Comparison of ENCODE assay signal across 25 mouse cellular contexts in the genomic region with DNA sequence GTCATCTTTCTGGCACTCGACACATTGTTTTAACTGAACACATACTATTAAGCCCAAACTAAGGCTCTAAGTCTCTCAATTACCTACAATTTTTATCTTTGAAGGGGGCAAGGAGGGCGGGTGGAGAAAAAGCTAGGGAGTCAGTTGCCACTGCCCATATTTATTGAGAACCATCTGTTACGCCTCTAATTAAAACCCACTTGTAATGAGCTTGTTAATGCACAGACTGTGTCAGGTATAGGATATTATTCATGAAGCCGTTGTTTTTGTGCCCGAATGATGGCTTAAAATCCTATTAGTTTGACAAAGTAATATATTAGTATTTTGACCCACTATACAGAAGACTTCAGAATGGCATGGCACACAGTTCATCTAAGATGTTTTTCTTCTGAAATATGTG. TPM values are rescaled to one million over a fixed set of nuclear protein-coding genes. Genes with fewer than 3 reads are reported as not detected.
DNase-seq lines count a peak whose midpoint lies in the region; ATAC-seq and TF ChIP-seq lines count a peak whose summit lies in the region.
"Had no signal": no experiment of that assay in that cellular context is flagged by ENCODE, and none has a peak within 500 bp of the region (broad histone marks: within the 10 kb centered on the region; RNA-seq: fewer than 3 reads in every experiment).

No protein-coding gene starts in this region.

- H3K27ac ChIP-seq in hindbrain, embryonic 10.5 days = 0 out of 2 replicates have a peak overlapping the region, but pooled peaks have one; percentile 29
- H3K27ac ChIP-seq in hindbrain, embryonic 16.5 days (ENCODE audit: low read depth, low read length) = no peak overlapping the region
- no peak overlapping the region for H3K27ac ChIP-seq in forebrain, embryonic 14.5 days (ENCODE audit: low read depth, low read length)
- H3K27ac ChIP-seq: kidney, embryonic 15.5 days; liver, embryonic 14.5 days; midbrain, embryonic 15.5 days had no signal

- H3K9ac ChIP-seq in hindbrain, embryonic 16.5 days (ENCODE audit: low read depth, low read length) = no peak overlapping the region
- no peak overlapping the region for H3K9ac ChIP-seq in forebrain, embryonic 14.5 days (ENCODE audit: low read length)
- H3K9ac ChIP-seq: hindbrain, embryonic 15.5 days; kidney, embryonic 15.5 days; liver, embryonic 14.5 days; midbrain, embryonic 15.5 days had no signal

- no peaks in the 10 kb centered on the region for H3K9me3 ChIP-seq in hindbrain, embryonic 10.5 days
- no peaks in the 10 kb centered on the region for H3K9me3 ChIP-seq in hindbrain, embryonic 16.5 days (ENCODE audit: control insufficient read depth, low read length)
- H3K9me3 ChIP-seq in forebrain, embryonic 14.5 days (replicated peaks; ENCODE audit: control insufficient read depth, low read length) = no peaks in the 10 kb centered on the region
- H3K9me3 ChIP-seq: hindbrain, embryonic 15.5 days; kidney, embryonic 15.5 days; midbrain, embryonic 15.5 days had no signal

- WGBS in hindbrain, embryonic 10.5 days = 80% methylated on average over 5 of the region's 5 CpGs
- 44% methylated on average over 5 of the region's 5 CpGs for WGBS in hindbrain, embryonic 16.5 days
- 15% methylated on average over 5 of the region's 5 CpGs for WGBS in forebrain, embryonic 14.5 days

- DNase-seq in heart, adult 11 months = peak; percentile 46
- no peak for DNase-seq in heart, postnatal 25 days (ENCODE audit: low spot score)
- DNase-seq in hindbrain, embryonic 10.5 days (ENCODE audit: low spot score) = no peak
- DNase-seq in brain, embryonic 14.5 days (ENCODE audit: low read depth) = peak; percentile 76
- DNase-seq in forebrain, embryonic 14.5 days (ENCODE audit: low spot score) = peak; percentile 73
- DNase-seq in adrenal gland, postnatal 4 days (ENCODE audit: low spot score in 2 of 2) = no peak
- DNase-seq: adrenal gland, postnatal 14 days; cerebellum, adult 2 months; cerebellum, postnatal 14 days; gastrocnemius, postnatal 36 days; heart, postnatal 36 days; kidney, adult 18-20 months; kidney, postnatal 25 days; liver; lung, adult 2 months; lung, postnatal 10 days; right cerebral cortex, postnatal 25 days; thymus, postnatal 14 days had no signal

- peaks cover 65% of the 10 kb centered on the region for H3K4me1 ChIP-seq in hindbrain, embryonic 10.5 days (replicated peaks)
- H3K4me1 ChIP-seq in hindbrain, embryonic 16.5 days (ENCODE audit: control insufficient read depth, insufficient read depth, low read depth, low read length) = peaks cover 3% of the 10 kb centered on the region
- peaks cover 28% of the 10 kb centered on the region for H3K4me1 ChIP-seq in forebrain, embryonic 14.5 days (ENCODE audit: control insufficient read depth, insufficient read depth, low read length)

- no peak for TF ChIP-seq POLR2A in brain, embryonic 14.5 days (IDR thresholded peaks at IDR 0.05; ENCODE audit: borderline replicate concordance, extremely low read depth, insufficient read depth, insufficient read length, poor library complexity, severe bottlenecking)

- no peak for ATAC-seq in hindbrain, embryonic 16.5 days
- peak; percentile 76 for ATAC-seq in forebrain, embryonic 14.5 days
- ATAC-seq: CD4-positive, CD25-positive, alpha-beta regulatory T cell, adult 4 months; midbrain, embryonic 15.5 days had no signal

- intact Hi-C loops in heart, postnatal 25 days (cut with DNase I) = loop anchor here (5.0 kb wide), 1 partner anchor 472 kb away; no protein-coding TSS in a partner anchor

- no peak for TF ChIP-seq CTCF in brain, embryonic 14.5 days (IDR thresholded peaks at IDR 0.05; ENCODE audit: borderline replicate concordance, extremely low read depth, insufficient read depth, insufficient read length)

- H3K27me3 ChIP-seq in hindbrain, embryonic 10.5 days (ENCODE audit: insufficient read depth, poor library complexity, severe bottlenecking) = peaks cover 13% of the 10 kb centered on the region; the same call in 1 of the 2 replicates
- no peaks in the 10 kb centered on the region for H3K27me3 ChIP-seq in hindbrain, embryonic 16.5 days (replicated peaks; ENCODE audit: control insufficient read depth, insufficient read depth, low read length)
- 0 out of 2 replicates have a peak, but pooled peaks cover 5% of the 10 kb centered on the region for H3K27me3 ChIP-seq in forebrain, embryonic 14.5 days (replicated peaks; ENCODE audit: control insufficient read depth, insufficient read depth, low read length)
- H3K27me3 ChIP-seq: hindbrain, embryonic 15.5 days; midbrain, embryonic 15.5 days had no signal

- no peak overlapping the region for H3K4me2 ChIP-seq in hindbrain, embryonic 16.5 days (ENCODE audit: low read length)
- peak overlapping the region; percentile 21; the same call in 1 of the 2 replicates for H3K4me2 ChIP-seq in forebrain, embryonic 14.5 days (ENCODE audit: low read length)
- H3K4me2 ChIP-seq: hindbrain, embryonic 15.5 days; kidney, embryonic 15.5 days; midbrain, embryonic 15.5 days had no signal

- no peaks in the 10 kb centered on the region for H3K36me3 ChIP-seq in hindbrain, embryonic 10.5 days
- H3K36me3 ChIP-seq in hindbrain, embryonic 16.5 days (ENCODE audit: control insufficient read depth, insufficient read depth, low read length) = no peaks in the 10 kb centered on the region
- no peaks in the 10 kb centered on the region for H3K36me3 ChIP-seq in forebrain, embryonic 14.5 days (ENCODE audit: control insufficient read depth, insufficient read depth, low read length)
- H3K36me3 ChIP-seq: hindbrain, embryonic 15.5 days; kidney, embryonic 15.5 days; midbrain, embryonic 15.5 days had no signal

- H3K4me3 ChIP-seq in hindbrain, embryonic 10.5 days = no peak overlapping the region
- H3K4me3 ChIP-seq in hindbrain, embryonic 16.5 days (ENCODE audit: low read length) = no peak overlapping the region
- H3K4me3 ChIP-seq in forebrain, embryonic 14.5 days (ENCODE audit: low read depth, low read length) = no peak overlapping the region
- H3K4me3 ChIP-seq: erythroblast, embryonic 14.5 days; hindbrain, embryonic 15.5 days; kidney, embryonic 15.5 days; midbrain, embryonic 15.5 days had no signal

RNA-seq across cellular contexts. Expression of gene Mgmt, which starts 49.6 kb away (rescaled TPM):
- 1 to 10 TPM; 3.1 to 3.2 TPM for total RNA-seq in heart, postnatal 25 days (2021)
- polyA plus RNA-seq in hindbrain, embryonic 10.5 days (2016; fragmentation: Nextera tagmentation; extraction: Ambion mirVana) = 4.8 and 5.5 TPM in 2 replicates
- polyA plus RNA-seq in hindbrain, embryonic 16.5 days (2015; fragmentation: Nextera tagmentation; extraction: Ambion mirVana) = 1.5 and 1.8 TPM in 2 replicates
- 0.62 and 0.85 TPM in 2 replicates for polyA plus RNA-seq in brain, embryonic 14.5 days (2012; rRNA removed)
- 1.5 and 1.6 TPM in 2 replicates for polyA plus RNA-seq in forebrain, embryonic 14.5 days (2014; fragmentation: Nextera tagmentation; extraction: Ambion mirVana)
- 1 to 10 TPM; 8.2 to 8.5 TPM for total RNA-seq in adrenal gland, postnatal 4 days (2021)

Comparison
In these comparisons a context has a peak if more than half of its experiments do, and no peak if none do; other contexts are left out.
1. DNase-seq: peak in heart, adult 11 months (single experiment), brain, embryonic 14.5 days (single experiment) and forebrain, embryonic 14.5 days (single experiment); none in heart, postnatal 25 days (single experiment), hindbrain, embryonic 10.5 days (single experiment) and adrenal gland, postnatal 4 days (0 of 2).